Comparison of ENCODE assay signal across 27 mouse cellular contexts in genomic region chrX:56841255-56841654, GRCm38 (mm10). TPM values are rescaled to one million over a fixed set of nuclear protein-coding genes. Genes with fewer than 3 reads are reported as not detected.
DNase-seq lines count a peak whose midpoint lies in the region; TF ChIP-seq lines count a peak whose summit lies in the region.
"Had no signal": no experiment of that assay in that cellular context is flagged by ENCODE, and none has a peak within 500 bp of the region (broad histone marks: within the 10 kb centered on the region; RNA-seq: fewer than 3 reads in every experiment).

No protein-coding gene starts in this region.

- H3K4me3 ChIP-seq in CH12.LX (replicated peaks in 1 of 3; ENCODE audit: low read depth in 2 of 3, low read length in 2 of 3, poor library complexity in 1 of 3), result no peak overlapping the region
- H3K4me3 ChIP-seq: forebrain, embryonic 13.5 days; limb, embryonic 12.5 days; liver, embryonic 13.5 days; megakaryocyte, embryonic 14.5 days; neural tube, embryonic 12.5 days; stomach, embryonic 15.5 days had no signal

- no peak for TF ChIP-seq EP300 in CH12.LX (IDR thresholded peaks at IDR 0.05; ENCODE audit: low read length)

- peak in 1 of 2 experiments; percentile 28; a peak in 2 of 4 replicates for TF ChIP-seq CTCF in CH12.LX (conservative IDR thresholded peaks at IDR 0.05 in 1 of 2, IDR thresholded peaks at IDR 0.05 in 1 of 2; ENCODE audit: low read depth in 2 of 2, low read length in 2 of 2)

- H3K4me2 ChIP-seq in CH12.LX (ENCODE audit: insufficient read depth, low read depth, poor library complexity, severe bottlenecking), result no peak overlapping the region
- H3K4me2 ChIP-seq: forebrain, embryonic 13.5 days; heart, embryonic 11.5 days; hindbrain, embryonic 14.5 days; limb, embryonic 12.5 days; liver, embryonic 13.5 days; neural tube, embryonic 12.5 days; stomach, embryonic 15.5 days had no signal

- H3K27ac ChIP-seq in CH12.LX (ENCODE audit: insufficient read depth, low read depth), result no peak overlapping the region
- H3K27ac ChIP-seq: forebrain, embryonic 13.5 days; hindbrain, embryonic 14.5 days; limb, embryonic 12.5 days; liver, embryonic 13.5 days; neural tube, embryonic 12.5 days; stomach, embryonic 15.5 days had no signal

- H3K9ac ChIP-seq in CH12.LX (ENCODE audit: insufficient read depth, low read depth), result no peak overlapping the region
- H3K9ac ChIP-seq: forebrain, embryonic 13.5 days; hindbrain, embryonic 14.5 days; limb, embryonic 12.5 days; liver, embryonic 13.5 days; neural tube, embryonic 12.5 days; stomach, embryonic 15.5 days had no signal

- H3K79me2 ChIP-seq in CH12.LX (replicated peaks; ENCODE audit: control insufficient read depth, extremely low read depth, insufficient read depth, poor library complexity, severe bottlenecking), result no peaks in the 10 kb centered on the region

- H3K4me1 ChIP-seq in CH12.LX (ENCODE audit: control insufficient read depth in 1 of 2, insufficient read depth in 2 of 2), result no peaks in the 10 kb centered on the region
- H3K4me1 ChIP-seq: forebrain, embryonic 13.5 days; limb, embryonic 12.5 days; liver, embryonic 13.5 days; neural tube, embryonic 12.5 days; stomach, embryonic 15.5 days had no signal

- TF ChIP-seq POLR2A in CH12.LX (IDR thresholded peaks at IDR 0.05; ENCODE audit: low read depth, low read length), result no peak

- H3K27me3 ChIP-seq in CH12.LX (replicated peaks), result no peaks in the 10 kb centered on the region
- H3K27me3 ChIP-seq: forebrain, embryonic 13.5 days; limb, embryonic 12.5 days; liver, embryonic 13.5 days; neural tube, embryonic 12.5 days; stomach, embryonic 15.5 days had no signal

- no peaks in the 10 kb centered on the region for H3K9me3 ChIP-seq in CH12.LX (replicated peaks; ENCODE audit: low read length)
- H3K9me3 ChIP-seq: forebrain, embryonic 13.5 days; limb, embryonic 12.5 days; liver, embryonic 13.5 days; megakaryocyte, embryonic 14.5 days; neural tube, embryonic 12.5 days; stomach, embryonic 15.5 days had no signal

- peak; percentile 14 for DNase-seq in kidney, adult 9 months
- DNase-seq in kidney, postnatal 4 days, result no peak
- DNase-seq in left cerebral cortex, postnatal 4 days, result peak; percentile 0
- no peak for DNase-seq in left cerebral cortex, postnatal 36 days (ENCODE audit: low spot score in 2 of 2)
- DNase-seq in CH12.LX (ENCODE audit: extremely low read depth), result no peak
- DNase-seq in R1 (ENCODE audit: low read depth, low spot score), result peak; percentile 12
- no peak for DNase-seq in embryo, embryonic 10.5 days (ENCODE audit: low spot score)
- DNase-seq in heart, adult 9 months (ENCODE audit: low spot score in 2 of 2), result no peak
- DNase-seq: adrenal gland, postnatal 36 days; layer of hippocampus, postnatal 36 days; liver, embryonic 13.5 days; right cerebral cortex, postnatal 14 days; thymus, postnatal 36 days had no signal

- dilution Hi-C loops in CH12.LX (cut with MboI; ENCODE audit: extremely low pct_ligation_motif_present, extremely low pct_unique_long_range_greater_than_20kb, low sequenced_read_pairs), result no loop called here

- in situ Hi-C loops in CH12.LX (cut with MboI; ENCODE audit: low pct_ligation_motif_present, low pct_unique_long_range_greater_than_20kb, low sequenced_read_pairs), result no loop called here

- peak; percentile 32 for TF ChIP-seq RAD21 in CH12.LX (IDR thresholded peaks at IDR 0.05; ENCODE audit: low read depth, low read length)

- intact Hi-C loops in left cerebral cortex, postnatal 4 days (cut with DNase I), result no loop called here
- intact Hi-C loops in left cerebral cortex, postnatal 36 days (cut with DNase I), result loop anchor here (2.0 to 10.0 kb wide), 2 partner anchors 190 to 204 kb away; partner anchors contain the start of gene Brs3

- H3K36me3 ChIP-seq in CH12.LX (replicated peaks in 1 of 2; ENCODE audit: control insufficient read depth in 1 of 2, insufficient read depth in 1 of 2, low read length in 1 of 2), result no peaks in the 10 kb centered on the region
- H3K36me3 ChIP-seq: limb, embryonic 12.5 days; liver, embryonic 13.5 days; neural tube, embryonic 12.5 days; stomach, embryonic 15.5 days had no signal

TF ChIP-seq in CH12.LX, 34 proteins besides CTCF, POLR2A, EP300 and RAD21:
- TF ChIP-seq SMC3 (IDR thresholded peaks at IDR 0.05; ENCODE audit: low read depth, low read length) (peak; percentile 11; the same call in 1 of the 2 replicates), TCF12 (IDR thresholded peaks at IDR 0.05; ENCODE audit: low read depth, low read length) (no peak)

RNA-seq across cellular contexts. Expression of gene Map7d3, which starts 19.1 kb away (rescaled TPM):
- under 1 TPM; 0.36 to 0.48 TPM for total RNA-seq in left cerebral cortex, postnatal 4 days (2021)
- under 1 TPM in 1 of 2 experiments, not detected in 1; 0.10 TPM for total RNA-seq in left cerebral cortex, postnatal 36 days (2021)
- total RNA-seq in CH12.LX (2012; rRNA removed) (not detected in 2 replicates), CH12.LX (2014; rRNA removed) (not detected in 2 replicates)
- not detected in 2 replicates for polyA plus RNA-seq in CH12.LX (2012; ENCODE audit: insufficient read length, low read depth)
- total RNA-seq: layer of hippocampus, postnatal 36 days; MEL; monocyte, adult 5-6 weeks had no signal
- polyA plus RNA-seq: spleen, adult 2 months had no signal

RNA-seq across cellular contexts. Expression of gene Adgrg4, which starts 28.7 kb away (rescaled TPM):
- total RNA-seq in left cerebral cortex, postnatal 4 days (2021), result not detected
- not detected for total RNA-seq in left cerebral cortex, postnatal 36 days (2021)
- total RNA-seq in CH12.LX (2012; rRNA removed), result not detected in 2 replicates
- not detected in 2 replicates for total RNA-seq in CH12.LX (2014; rRNA removed)
- not detected in 2 replicates for polyA plus RNA-seq in CH12.LX (2012; ENCODE audit: insufficient read length, low read depth)
- total RNA-seq: adrenal gland, postnatal 36 days; gastrocnemius, postnatal 4 days; heart, postnatal 25 days; layer of hippocampus, postnatal 36 days; MEL; monocyte, adult 5-6 weeks had no signal
- polyA plus RNA-seq: activated CD4-positive, CD25-positive, alpha-beta regulatory T cell, adult 4 months; forebrain, embryonic 13.5 days; heart, embryonic 11.5 days; hindbrain, embryonic 14.5 days; limb, embryonic 12.5 days; liver, embryonic 13.5 days; lung, embryonic 16.5 days; spleen, adult 2 months had no signal

Comparison
In these comparisons a context has a peak if more than half of its experiments do, and no peak if none do; other contexts are left out.
1. DNase-seq: peak in kidney, adult 9 months (single experiment), left cerebral cortex, postnatal 4 days (single experiment) and R1 (single experiment); none in kidney, postnatal 4 days (0 of 2), left cerebral cortex, postnatal 36 days (0 of 2), CH12.LX (single experiment), embryo, embryonic 10.5 days (single experiment) and heart, adult 9 months (0 of 2).